Mouse (Mus musculus) left cerebral cortex, adult 9 months (tissue): ENCODE measurements around the gene Ank2.
"Not testable (repeated sequence)": the region's sequence is repeated elsewhere in the genome, so short reads cannot be mapped to it uniquely, and the experiment has no call there.

ENCODE experiments used
- DNase-seq, 2 experiments: peaks; one replicate each; pipeline ENCODE4 v3.0.0; 2022; ENCODE audit warnings: low spot score in 2 of 2

Ank2 gene

DNA sequence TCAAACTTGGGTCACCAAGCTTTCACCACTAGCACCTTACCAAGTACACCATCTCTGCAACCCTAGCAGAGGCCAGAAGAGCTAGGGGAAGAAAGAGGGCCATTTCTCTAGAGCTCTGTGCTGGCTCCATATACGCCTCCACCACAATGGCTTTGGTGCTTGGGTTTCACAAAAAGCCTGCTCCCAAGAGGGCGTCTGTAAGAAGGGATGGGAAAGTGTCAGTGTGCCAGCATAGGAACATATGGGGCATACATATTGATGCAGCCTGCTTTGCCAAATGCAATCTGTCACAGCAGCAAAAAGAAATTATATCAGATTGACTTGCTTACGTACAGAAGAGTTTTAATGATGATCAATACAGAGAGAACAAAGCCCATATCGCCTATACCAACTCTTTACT is 82.2 kb downstream of the Ank2 start:
- no peak for DNase-seq

- DNase-seq: no peak
Measured at GRCm38 (mm10) chr3:127414438-127414837, 84.7 kb downstream of the Ank2 start.

GRCm38 (mm10) chr3:127408684-127409550 is 90.2 kb downstream of the Ank2 start:
- peak; percentile 84 to 93 for DNase-seq

GRCm38 (mm10) chr3:127407868-127408574 is 91.1 kb downstream of the Ank2 start:
- no peak for DNase-seq

GRCm38 (mm10) chr3:127406883-127407282 is 92.3 kb downstream of the Ank2 start:
- DNase-seq: no peak

GRCm38 (mm10) chr3:127404371-127404770 is 94.8 kb downstream of the Ank2 start:
- no peak for DNase-seq

- no peak for DNase-seq
Measured at GRCm38 (mm10) chr3:127400976-127401375, 98.2 kb downstream of the Ank2 start.

DNA sequence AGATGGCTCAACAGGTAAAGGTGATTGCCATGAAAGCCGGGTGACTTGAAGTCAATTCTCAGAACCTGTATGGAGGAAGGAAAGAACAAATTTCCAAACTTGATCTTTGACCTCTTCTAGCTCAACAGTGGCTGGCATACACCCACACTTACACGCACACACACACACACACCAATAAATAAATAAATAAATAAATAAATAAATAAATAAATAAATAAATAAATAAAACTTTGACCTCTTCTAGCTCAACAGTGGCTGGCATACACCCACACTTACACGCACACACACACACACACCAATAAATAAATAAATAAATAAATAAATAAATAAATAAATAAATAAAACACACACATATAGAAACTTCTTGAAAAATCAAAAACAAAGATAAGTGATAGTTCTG is 98.7 kb downstream of the Ank2 start:
- DNase-seq: not testable (repeated sequence)

- no peak for DNase-seq
Measured at GRCm38 (mm10) chr3:127397774-127398173, 101.4 kb downstream of the Ank2 start.

GRCm38 (mm10) chr3:127395202-127395601 is 103.9 kb downstream of the Ank2 start:
- DNase-seq: peak in 1 of 2 experiments; percentile 47

DNA sequence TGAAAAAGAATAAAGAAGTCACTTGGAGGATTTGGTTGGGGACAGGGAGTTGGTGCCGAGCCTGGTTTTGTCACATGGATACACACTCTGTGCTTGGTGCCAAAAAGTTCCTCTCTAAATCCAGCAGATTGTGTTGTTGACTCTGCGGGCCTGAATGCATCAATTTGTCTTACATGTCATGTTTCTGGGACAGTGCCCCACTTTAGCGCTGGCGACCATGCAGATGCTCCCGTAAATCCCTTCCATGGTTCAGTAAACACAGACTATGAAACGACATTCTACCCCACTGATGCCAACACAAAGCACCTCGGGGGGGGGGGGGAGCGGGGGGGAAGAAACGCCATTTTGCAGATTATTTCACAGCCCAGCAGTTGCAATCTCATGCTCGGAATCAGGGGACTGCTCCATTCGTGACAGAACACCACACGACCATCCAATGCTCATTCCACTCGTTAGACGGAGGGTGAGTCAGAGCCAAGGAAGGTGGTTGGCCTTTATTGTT is 112.1 kb downstream of the Ank2 start:
- no peak for DNase-seq

- no peak for DNase-seq
Measured at GRCm38 (mm10) chr3:127383231-127383630, 115.9 kb downstream of the Ank2 start.

- no peak for DNase-seq
Measured at GRCm38 (mm10) chr3:127376901-127377460, 122.2 kb downstream of the Ank2 start.

GRCm38 (mm10) chr3:127375956-127376660 is 123.0 kb downstream of the Ank2 start:
- DNase-seq: peak in 1 of 2 experiments; percentile 26

DNA sequence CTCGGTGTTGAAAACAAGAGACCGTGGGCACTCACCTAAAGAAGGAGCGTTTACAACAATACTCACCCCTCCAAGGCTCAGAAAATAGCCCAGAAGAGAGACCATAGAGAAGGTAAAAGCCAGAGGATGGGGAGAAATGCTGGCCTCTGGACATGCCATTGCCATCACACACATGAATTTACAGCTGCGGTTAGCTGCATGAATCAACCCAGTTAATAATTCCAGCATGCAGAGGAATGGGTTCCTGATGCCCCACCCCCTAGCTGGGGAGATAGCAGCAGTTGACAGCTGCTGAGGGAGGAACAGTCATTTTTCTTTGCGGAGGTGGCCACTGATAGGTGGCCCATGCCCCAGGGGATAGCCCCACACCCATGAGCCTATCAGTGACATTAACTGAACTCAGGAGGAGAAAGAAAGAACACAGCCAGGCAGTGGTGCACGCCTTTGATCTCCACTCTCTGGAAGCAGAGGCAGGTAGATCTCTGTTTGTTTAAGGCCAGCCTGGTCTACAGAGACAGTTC is 124.9 kb downstream of the Ank2 start:
- DNase-seq: no peak

DNA sequence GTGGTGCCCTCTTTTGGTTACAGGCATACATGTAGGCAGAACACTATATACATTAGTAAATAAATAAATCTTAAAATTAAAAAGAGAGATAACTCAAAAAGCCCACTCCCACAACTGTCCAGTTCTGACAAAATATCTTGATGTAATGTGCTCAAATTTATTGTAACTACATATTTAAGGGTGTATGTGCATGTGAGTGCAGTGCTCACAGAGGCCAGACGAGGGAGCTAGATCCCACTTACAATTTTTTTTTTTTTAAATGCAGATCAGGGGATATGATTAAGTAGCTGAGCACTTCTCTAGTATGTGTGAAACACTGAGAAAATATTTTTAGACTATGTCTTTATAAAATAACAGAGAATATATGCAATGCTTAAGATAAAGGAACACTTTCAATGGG is 127.4 kb downstream of the Ank2 start:
- DNase-seq: no peak

DNA sequence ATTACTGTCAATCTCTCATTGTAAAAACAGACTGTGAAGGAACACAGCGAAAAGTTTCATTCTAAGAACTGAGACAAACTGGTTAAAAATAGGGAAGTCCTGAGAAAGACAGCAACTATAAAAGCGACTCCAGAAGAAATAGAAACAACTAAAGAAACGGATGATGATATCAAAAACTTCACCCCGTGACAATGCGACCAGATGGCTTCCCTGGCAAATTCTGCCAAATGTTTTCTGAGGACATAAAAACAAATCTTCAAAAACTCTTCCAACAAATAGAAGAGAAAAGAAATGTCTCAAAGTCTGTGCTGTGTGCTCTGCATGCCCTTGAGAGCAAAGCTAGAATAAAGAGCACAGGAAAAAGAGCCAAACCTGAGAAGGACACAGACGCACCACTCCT is 129.6 kb downstream of the Ank2 start:
- DNase-seq: peak in 1 of 2 experiments; percentile 32

- no peak for DNase-seq
Measured at GRCm38 (mm10) chr3:127367450-127367849, 131.7 kb downstream of the Ank2 start.

DNA sequence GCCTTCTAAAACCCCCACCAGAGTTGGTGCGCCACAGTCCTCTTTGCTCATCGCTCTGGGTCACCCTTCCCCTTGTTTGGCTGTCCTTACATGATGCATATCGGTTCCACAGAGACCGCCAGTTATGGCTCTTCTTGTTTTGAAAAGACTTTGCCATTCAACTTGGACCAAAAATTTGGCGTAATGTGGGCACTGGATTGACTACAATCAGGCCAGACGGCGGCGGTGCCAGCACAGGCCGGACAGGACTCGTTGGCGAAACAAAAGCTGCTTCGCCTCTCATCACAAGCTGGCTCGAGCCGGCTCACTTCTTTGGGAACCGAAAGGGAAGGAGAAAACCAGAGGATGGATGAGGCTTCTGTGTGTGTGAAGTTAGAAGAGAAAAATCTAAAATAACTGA is 135.6 kb downstream of the Ank2 start:
- peak in 1 of 2 experiments; percentile 28 for DNase-seq

DNA sequence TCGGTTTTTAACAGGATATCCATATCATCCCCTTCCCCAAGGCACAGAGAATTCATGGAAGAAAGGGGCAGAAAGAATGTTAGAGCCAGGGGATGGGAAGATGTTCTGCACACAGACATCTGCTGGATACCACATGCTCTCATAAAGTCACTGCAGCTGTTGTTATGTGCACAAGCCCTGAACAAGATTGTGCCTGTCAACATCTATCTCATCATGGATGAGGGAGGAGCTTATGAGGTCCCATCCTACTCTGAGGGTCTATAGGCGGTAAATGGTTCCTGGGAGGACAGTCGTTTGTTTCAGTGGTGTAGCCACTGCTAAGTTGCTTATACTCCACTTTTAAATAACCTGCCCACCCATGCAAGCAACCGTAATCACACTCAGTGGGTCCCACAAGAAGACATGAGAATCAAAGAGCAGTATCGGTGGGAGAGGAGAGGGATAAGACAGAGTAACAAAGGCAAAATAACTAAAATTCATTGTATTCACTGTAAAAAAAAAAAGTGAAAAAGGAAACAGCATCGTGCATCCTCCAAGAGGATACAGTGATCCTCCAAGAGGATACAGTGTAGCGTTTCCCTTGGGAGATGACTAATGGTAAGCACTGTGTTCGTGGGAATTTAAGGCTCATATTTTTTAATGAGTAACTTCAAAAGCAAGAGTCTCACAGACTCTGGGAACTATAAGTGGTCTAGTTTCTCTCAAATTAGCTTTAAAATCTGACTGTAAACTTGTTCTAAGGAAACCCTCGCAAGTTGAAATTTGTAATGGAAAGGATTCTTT is 136.3 kb downstream of the Ank2 start:
- no peak for DNase-seq

- DNase-seq: no peak
Measured at GRCm38 (mm10) chr3:127361846-127362245, 137.3 kb downstream of the Ank2 start.
